Mouse (Mus musculus): ENCODE results near the gene Mrpl57. TPM values are rescaled to one million over a fixed set of nuclear protein-coding genes. Genes with fewer than 3 reads are reported as not detected.

The Mrpl57 gene
- 141 and 156 TPM in 2 replicates for polyA plus RNA-seq (2021; fragmentation: Nextera tagmentation)
- long read RNA-seq, experiment 1, transcript Mrpl57-201 (2 exons, 2,877 nt) = major isoform, 34 of 52 reads
- long read RNA-seq, experiment 1, transcript Mrpl57-202 (1 exons, 519 nt) = minor isoform, 14 of 52 reads
- long read RNA-seq, experiment 1, partial matches to known transcripts = 0 of 52 reads
- long read RNA-seq, experiment 1, other reads (novel, unspliced or antisense) = 4 of 52 reads
- long read RNA-seq, experiment 2, transcript Mrpl57-202 (1 exons, 519 nt) = minor isoform, 25 of 92 reads
- long read RNA-seq, experiment 2, transcript Mrpl57-201 (2 exons, 2,877 nt) = major isoform, 55 of 92 reads
- long read RNA-seq, experiment 2, partial matches to known transcripts = 0 of 92 reads
- long read RNA-seq, experiment 2, other reads (novel, unspliced or antisense) = 12 of 92 reads

GRCm38 (mm10) chr14:57825788-57826751 lies at the start of gene Mrpl57, which contains the start of gene Ska3:
Gene Mrpl57 (plus strand): TSS chr14:57826234.
Gene Ska3 (minus strand): TSS chr14:57826185.

GRCm38 (mm10) chr14:57797991-57798931 lies 27.8 kb upstream of the Mrpl57 start, which contains the start of gene Sap18:
Gene Sap18 (plus strand): TSS chr14:57798180.

Other genes with a start within 250 kb of the Mrpl57 start
- gene Xpo4, start 160.8 kb upstream of the Mrpl57 start, polyA plus RNA-seq (2021; fragmentation: Nextera tagmentation) = 1.2 and 1.5 TPM in 2 replicates
- 2.1 TPM in 1 of 2 replicates, not detected in the other for gene Gm49361, start 80.1 kb upstream of the Mrpl57 start, polyA plus RNA-seq (2021; fragmentation: Nextera tagmentation)
- 4.2 and 6.3 TPM in 2 replicates for gene Lats2, start 67.8 kb upstream of the Mrpl57 start, polyA plus RNA-seq (2021; fragmentation: Nextera tagmentation)
- 108 and 205 TPM in 2 replicates for gene Sap18, start 28.1 kb upstream of the Mrpl57 start, polyA plus RNA-seq (2021; fragmentation: Nextera tagmentation)
- 0.35 and 0.42 TPM in 2 replicates for gene Ska3, start within 50 bp of the Mrpl57 start, polyA plus RNA-seq (2021; fragmentation: Nextera tagmentation)
- 21.7 and 22.5 TPM in 2 replicates for gene Zdhhc20, start 64.0 kb downstream of the Mrpl57 start, polyA plus RNA-seq (2021; fragmentation: Nextera tagmentation)
- gene Micu2, start 173.0 kb downstream of the Mrpl57 start, polyA plus RNA-seq (2021; fragmentation: Nextera tagmentation) = 14.6 and 15.3 TPM in 2 replicates
- 22.4 and 28.6 TPM in 2 replicates for gene Fgf9, start 244.3 kb downstream of the Mrpl57 start, polyA plus RNA-seq (2021; fragmentation: Nextera tagmentation)